Mouse (Mus musculus): ENCODE measurements around the gene Rpl18a. TPM values are rescaled to one million over a fixed set of nuclear protein-coding genes. Genes with fewer than 3 reads are reported as not detected.

Rpl18a gene
- total RNA-seq (2023): 1,000 to 10,000 TPM; 2,573 to 2,784 TPM

GRCm38 (mm10) chr8:70897021-70897680, at the start of gene Rpl18a:
Gene Rpl18a (minus strand): TSS chr8:70897412.

GRCm38 (mm10) chr8:70905831-70906736, 8.9 kb upstream of the Rpl18a start, which contains the start of gene Map1s:
Gene Map1s (plus strand): TSS chr8:70905932.

GRCm38 (mm10) chr8:70892022-70892895, 5.0 kb downstream of the Rpl18a start, which contains the start of gene Slc5a5:
Gene Slc5a5 (minus strand): TSS chr8:70892757.

GRCm38 (mm10) chr8:70873364-70873985, 23.7 kb downstream of the Rpl18a start, which contains the start of gene Ccdc124:
Gene Ccdc124 (minus strand): TSS chr8:70873935.

GRCm38 (mm10) chr8:70862824-70863641, 34.2 kb downstream of the Rpl18a start, which contains the start of gene Kcnn1:
Gene Kcnn1 (minus strand): TSS chr8:70863258.

Other genes with a start within 250 kb of the Rpl18a start
- 1 to 10 TPM; 7.2 to 9.8 TPM for gene Pgpep1, start 237.0 kb downstream of the Rpl18a start, total RNA-seq (2023)
- 10 to 100 TPM; 46.0 to 54.9 TPM for gene Lsm4, start 224.2 kb downstream of the Rpl18a start, total RNA-seq (2023)
- gene Jund, start 198.5 kb downstream of the Rpl18a start, total RNA-seq (2023): 1,000 to 10,000 TPM; 1,065 to 1,168 TPM
- 10 to 100 TPM; 15.5 to 15.9 TPM for gene Iqcn, start 194.0 kb downstream of the Rpl18a start, total RNA-seq (2023)
- gene Gm3336, start 178.9 kb downstream of the Rpl18a start, total RNA-seq (2023): under 1 TPM in 1 of 2 experiments, not detected in 1; 0.79 TPM
- gene Pde4c, start 173.7 kb downstream of the Rpl18a start, total RNA-seq (2023): under 1 TPM in 1 of 2 experiments, not detected in 1; 0.24 TPM
- gene Rab3a, start 142.7 kb downstream of the Rpl18a start, total RNA-seq (2023): 1 to 10 TPM; 5.7 to 6.9 TPM
- 10 to 100 TPM; 28.9 to 32.4 TPM for gene Mpv17l2, start 136.5 kb downstream of the Rpl18a start, total RNA-seq (2023)
- 10 to 100 TPM; 23.1 to 26.5 TPM for gene Pik3r2, start 120.7 kb downstream of the Rpl18a start, total RNA-seq (2023)
- 100 to 1,000 TPM; 128 to 134 TPM for gene Mast3, start 92.4 kb downstream of the Rpl18a start, total RNA-seq (2023)
- gene Il12rb1, start 89.0 kb downstream of the Rpl18a start, total RNA-seq (2023): under 1 TPM; 0.26 to 0.46 TPM
- gene Arrdc2, start 57.7 kb downstream of the Rpl18a start, total RNA-seq (2023): 10 to 100 TPM; 57.2 to 67.9 TPM
- not detected for gene Kcnn1, start 34.2 kb downstream of the Rpl18a start, total RNA-seq (2023)
- 10 to 100 TPM; 46.6 to 48.7 TPM for gene Ccdc124, start 23.5 kb downstream of the Rpl18a start, total RNA-seq (2023)
- under 1 TPM; 0.21 to 0.33 TPM for gene Slc5a5, start 4.7 kb downstream of the Rpl18a start, total RNA-seq (2023)
- gene Map1s, start 8.5 kb upstream of the Rpl18a start, total RNA-seq (2023): 10 to 100 TPM; 52.8 to 55.4 TPM

Data from monocyte, adult 59 days (primary cell).